25 mouse cellular contexts compared by ENCODE assay signal in the genomic region with DNA sequence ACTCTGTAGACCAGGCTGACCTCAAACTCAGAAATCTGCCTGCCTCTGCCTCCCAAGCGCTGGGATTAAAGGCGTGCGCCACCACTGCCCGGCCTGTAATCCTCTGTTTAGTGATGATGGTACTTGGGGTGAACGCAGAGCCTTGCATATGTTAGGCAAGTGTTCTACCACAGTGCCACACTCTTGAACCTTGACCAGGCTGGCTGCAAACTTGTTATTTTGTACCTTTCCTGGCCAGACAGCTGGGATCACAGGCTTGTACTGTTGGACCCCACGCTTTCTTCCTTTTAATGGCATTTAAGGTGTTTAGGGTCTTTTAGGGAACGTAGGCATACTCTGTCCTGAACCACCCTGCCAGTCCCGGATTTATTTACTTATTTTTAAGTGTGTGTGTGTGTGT. TPM values are rescaled to one million over a fixed set of nuclear protein-coding genes. Genes with fewer than 3 reads are reported as not detected.
DNase-seq lines count a peak whose midpoint lies in the region; ATAC-seq and TF ChIP-seq lines count a peak whose summit lies in the region.
"Had no signal": no experiment of that assay in that cellular context is flagged by ENCODE, and none has a peak within 500 bp of the region (broad histone marks: within the 10 kb centered on the region; RNA-seq: fewer than 3 reads in every experiment).

No protein-coding gene starts in this region.

- H3K27me3 ChIP-seq in kidney, embryonic 15.5 days = no peaks in the 10 kb centered on the region
- H3K27me3 ChIP-seq in kidney, adult 2 months (replicated peaks; ENCODE audit: control insufficient read depth, insufficient read depth, low read length) = no peaks in the 10 kb centered on the region
- no peaks in the 10 kb centered on the region for H3K27me3 ChIP-seq in kidney, embryonic 16.5 days (ENCODE audit: insufficient read depth, low read length)
- H3K27me3 ChIP-seq: CH12.LX; embryonic facial prominence, embryonic 12.5 days; forebrain, embryonic 13.5 days; Patski had no signal

- H3K4me2 ChIP-seq in kidney, embryonic 15.5 days = no peak overlapping the region
- H3K4me2 ChIP-seq in kidney, embryonic 16.5 days (replicated peaks; ENCODE audit: low read depth, low read length) = no peak overlapping the region
- H3K4me2 ChIP-seq: embryonic facial prominence, embryonic 12.5 days; forebrain, embryonic 13.5 days had no signal

- ATAC-seq in kidney, embryonic 15.5 days (replicated peaks; ENCODE audit: low FRiP score) = no peak
- ATAC-seq in kidney, embryonic 16.5 days (ENCODE audit: low FRiP score, low TSS enrichment) = no peak
- ATAC-seq: activated CD4-positive, CD25-positive, alpha-beta regulatory T cell, adult 4 months; CD4-positive, CD25-positive, alpha-beta regulatory T cell, adult 4 months; forebrain, embryonic 13.5 days; Patski had no signal

- H3K9ac ChIP-seq in kidney, embryonic 15.5 days = no peak overlapping the region
- no peak overlapping the region for H3K9ac ChIP-seq in kidney, embryonic 16.5 days (replicated peaks; ENCODE audit: low read length)
- H3K9ac ChIP-seq: embryonic facial prominence, embryonic 12.5 days; forebrain, embryonic 13.5 days had no signal

- H3K9me3 ChIP-seq in kidney, embryonic 15.5 days (replicated peaks) = no peaks in the 10 kb centered on the region
- no peaks in the 10 kb centered on the region for H3K9me3 ChIP-seq in kidney, embryonic 16.5 days (ENCODE audit: low read length)
- H3K9me3 ChIP-seq: embryonic facial prominence, embryonic 12.5 days; forebrain, embryonic 13.5 days; G1E had no signal

- no peak overlapping the region for H3K27ac ChIP-seq in kidney, embryonic 15.5 days
- H3K27ac ChIP-seq in kidney, adult 2 months (ENCODE audit: insufficient read depth, low read depth, low read length) = no peak overlapping the region
- H3K27ac ChIP-seq in kidney, embryonic 16.5 days (ENCODE audit: low read length) = no peak overlapping the region
- H3K27ac ChIP-seq: embryonic facial prominence, embryonic 10.5 days; embryonic facial prominence, embryonic 12.5 days; forebrain, embryonic 13.5 days had no signal

- no peaks in the 10 kb centered on the region for H3K36me3 ChIP-seq in kidney, embryonic 15.5 days
- H3K36me3 ChIP-seq in kidney, adult 2 months (ENCODE audit: control insufficient read depth, insufficient read depth, low read length) = no peaks in the 10 kb centered on the region
- H3K36me3 ChIP-seq in kidney, embryonic 16.5 days (ENCODE audit: insufficient read depth, low read length) = no peaks in the 10 kb centered on the region
- H3K36me3 ChIP-seq: embryonic facial prominence, embryonic 12.5 days; G1E had no signal

- no peak overlapping the region for H3K4me3 ChIP-seq in kidney, embryonic 15.5 days (replicated peaks)
- H3K4me3 ChIP-seq in kidney, adult 2 months (ENCODE audit: insufficient read depth, low read depth, low read length) = no peak overlapping the region
- no peak overlapping the region for H3K4me3 ChIP-seq in kidney, embryonic 16.5 days (ENCODE audit: low read length)
- H3K4me3 ChIP-seq: embryonic facial prominence, embryonic 10.5 days; embryonic facial prominence, embryonic 12.5 days; forebrain, embryonic 13.5 days had no signal

- H3K4me1 ChIP-seq in kidney, embryonic 15.5 days = no peaks in the 10 kb centered on the region
- H3K4me1 ChIP-seq in kidney, adult 2 months (ENCODE audit: control insufficient read depth, insufficient read depth, low read length) = no peaks in the 10 kb centered on the region
- no peaks in the 10 kb centered on the region for H3K4me1 ChIP-seq in kidney, embryonic 16.5 days (ENCODE audit: insufficient read depth, low read length)
- H3K4me1 ChIP-seq: embryonic facial prominence, embryonic 10.5 days; embryonic facial prominence, embryonic 12.5 days; forebrain, embryonic 13.5 days had no signal

- TF ChIP-seq CTCF in kidney, adult 2 months (conservative IDR thresholded peaks at IDR 0.05; ENCODE audit: insufficient read depth, insufficient read length, low read depth, low read length) = no peak

- whole genome bisulfite sequencing in kidney, embryonic 15.5 days = 95% methylated on average over 8 of the region's 8 CpGs
- WGBS in kidney, adult 2 months = 78% methylated on average over 8 of the region's 8 CpGs
- 96% methylated on average over 8 of the region's 8 CpGs for WGBS in kidney, embryonic 16.5 days

- peak; percentile 36 for DNase-seq in kidney, adult 11 months
- DNase-seq in kidney, adult 2 months = peak; percentile 70
- DNase-seq in kidney, adult 9 months = peak; percentile 61
- DNase-seq in kidney, postnatal 10 days = no peak
- DNase-seq in kidney, postnatal 36 days = peak; percentile 48 to 65
- no peak for DNase-seq in spleen, postnatal 4 days (ENCODE audit: low spot score in 2 of 2)
- DNase-seq: adrenal gland, adult 8-10 months; adrenal gland, postnatal 14 days; adrenal gland, postnatal 36 days; B cell, adult 2 months; cerebellum, adult 11-12 months; cerebellum, adult 2 months; cerebellum, adult 9-10 months; cerebellum, postnatal 10 days; cerebellum, postnatal 25 days had no signal

- TF ChIP-seq POLR2A in kidney, adult 2 months (IDR thresholded peaks at IDR 0.05; ENCODE audit: low read depth, low read length) = no peak

RNA-seq across cellular contexts. Expression of a gene that starts 16.2 kb away (rescaled TPM):
- 17.6 and 21.1 TPM in 2 replicates for polyA plus RNA-seq in kidney, embryonic 15.5 days (2015; fragmentation: Nextera tagmentation; extraction: Ambion mirVana)
- 14.3 and 18.9 TPM in 2 replicates for polyA plus RNA-seq in kidney, adult 2 months (2012; rRNA removed)
- 16.0 and 22.0 TPM in 2 replicates for polyA plus RNA-seq in kidney, embryonic 16.5 days (2015; fragmentation: Nextera tagmentation; extraction: Ambion mirVana)

RNA-seq across cellular contexts. Expression of a gene that starts 32.2 kb away (rescaled TPM):
- 44.7 and 48.9 TPM in 2 replicates for polyA plus RNA-seq in kidney, embryonic 15.5 days (2015; fragmentation: Nextera tagmentation; extraction: Ambion mirVana)
- polyA plus RNA-seq in kidney, adult 2 months (2012; rRNA removed) = 15.8 and 19.1 TPM in 2 replicates
- 42.5 and 43.8 TPM in 2 replicates for polyA plus RNA-seq in kidney, embryonic 16.5 days (2015; fragmentation: Nextera tagmentation; extraction: Ambion mirVana)

RNA-seq across cellular contexts. Expression of a gene that starts 48.4 kb away (rescaled TPM):
- polyA plus RNA-seq in kidney, embryonic 15.5 days (2015; fragmentation: Nextera tagmentation; extraction: Ambion mirVana) = 12.1 and 13.1 TPM in 2 replicates
- polyA plus RNA-seq in kidney, adult 2 months (2012; rRNA removed) = 0.71 and 1.1 TPM in 2 replicates
- 13.8 and 15.4 TPM in 2 replicates for polyA plus RNA-seq in kidney, embryonic 16.5 days (2015; fragmentation: Nextera tagmentation; extraction: Ambion mirVana)

Comparison
In these comparisons a context has a peak if more than half of its experiments do, and no peak if none do; other contexts are left out.
1. DNase-seq: peak in kidney, adult 11 months (single experiment), kidney, adult 2 months (single experiment), kidney, adult 9 months (single experiment) and kidney, postnatal 36 days (2 of 2); none in kidney, postnatal 10 days (single experiment) and spleen, postnatal 4 days (0 of 2).